Mouse (Mus musculus): ENCODE measurements at regions not wholly inside any gene's neighbourhood (a gene's known extent, or its start where the extent isn't known, plus 50 kb on each side); places are given as distances from the start of the nearest gene placed in this dataset.

- Histone ChIP-seq H3K9ac (ENCODE audit: insufficient read depth, low read depth) (no peak overlapping the region), H3K79me2 (replicated peaks; ENCODE audit: control insufficient read depth, extremely low read depth, insufficient read depth, poor library complexity, severe bottlenecking) (no peaks in the 10 kb centered on the region), H3K36me3 (replicated peaks in 1 of 2; ENCODE audit: control insufficient read depth in 1 of 2, insufficient read depth in 1 of 2, low read length in 1 of 2) (no peaks in the 10 kb centered on the region), H3K4me3 (replicated peaks in 1 of 3; ENCODE audit: low read depth in 2 of 3, low read length in 2 of 3, poor library complexity in 1 of 3) (no peak overlapping the region), H3K27ac (ENCODE audit: insufficient read depth, low read depth) (no peak overlapping the region), H3K27me3 (replicated peaks) (no peaks in the 10 kb centered on the region), H3K9me3 (replicated peaks; ENCODE audit: low read length) (no peaks in the 10 kb centered on the region), H3K4me1 (ENCODE audit: control insufficient read depth in 1 of 2, insufficient read depth in 2 of 2) (no peaks in the 10 kb centered on the region), H3K4me2 (ENCODE audit: insufficient read depth, low read depth, poor library complexity, severe bottlenecking) (no peak overlapping the region)
- dilution Hi-C loops (cut with MboI; ENCODE audit: extremely low pct_ligation_motif_present, extremely low pct_unique_long_range_greater_than_20kb, low sequenced_read_pairs) (no loop called here), in situ Hi-C loops (cut with MboI; ENCODE audit: low pct_ligation_motif_present, low pct_unique_long_range_greater_than_20kb, low sequenced_read_pairs) (no loop called here)
- no peak for TF ChIP-seq ELF1 (IDR thresholded peaks at IDR 0.05; ENCODE audit: low read depth, low read length)
- no peak for TF ChIP-seq JUND (conservative IDR thresholded peaks at IDR 0.05; ENCODE audit: low read depth, low read length)
- TF ChIP-seq MEF2A (IDR thresholded peaks at IDR 0.05; ENCODE audit: borderline replicate concordance, low read depth, low read length), result no peak
- TF ChIP-seq E2F4 (IDR thresholded peaks at IDR 0.05; ENCODE audit: insufficient replicate concordance, low read depth, low read length), result no peak
- no peak for TF ChIP-seq UBTF (IDR thresholded peaks at IDR 0.05; ENCODE audit: low read depth, low read length)
- no peak for DNase-seq (ENCODE audit: extremely low read depth)
Measured at GRCm38 (mm10) chr1:185098195-185098974, 99.0 kb upstream of the Mark1 start.

- no peak overlapping the region for H3K9ac ChIP-seq (ENCODE audit: insufficient read depth, low read depth)
- DNase-seq (ENCODE audit: extremely low read depth), result no peak
- no peaks in the 10 kb centered on the region for H3K36me3 ChIP-seq (replicated peaks in 1 of 2; ENCODE audit: control insufficient read depth in 1 of 2, insufficient read depth in 1 of 2, low read length in 1 of 2)
- TF ChIP-seq CHD2 (IDR thresholded peaks at IDR 0.05; ENCODE audit: low read length), result no peak
- no peak overlapping the region for H3K4me3 ChIP-seq (replicated peaks in 1 of 3; ENCODE audit: low read depth in 2 of 3, low read length in 2 of 3, poor library complexity in 1 of 3)
- dilution Hi-C loops (cut with MboI; ENCODE audit: extremely low pct_ligation_motif_present, extremely low pct_unique_long_range_greater_than_20kb, low sequenced_read_pairs), result no loop called here
- in situ Hi-C loops (cut with MboI; ENCODE audit: low pct_ligation_motif_present, low pct_unique_long_range_greater_than_20kb, low sequenced_read_pairs), result no loop called here
- H3K4me1 ChIP-seq (ENCODE audit: control insufficient read depth in 1 of 2, insufficient read depth in 2 of 2), result peaks cover 0 to 6% of the 10 kb centered on the region in 2 experiments; a peak in 1 of 4 replicates
- no peaks in the 10 kb centered on the region for H3K27me3 ChIP-seq (replicated peaks)
- no peak overlapping the region for H3K27ac ChIP-seq (ENCODE audit: insufficient read depth, low read depth)
- no peaks in the 10 kb centered on the region for H3K9me3 ChIP-seq (replicated peaks; ENCODE audit: low read length)
- no peaks in the 10 kb centered on the region for H3K79me2 ChIP-seq (replicated peaks; ENCODE audit: control insufficient read depth, extremely low read depth, insufficient read depth, poor library complexity, severe bottlenecking)
- no peak overlapping the region for H3K4me2 ChIP-seq (ENCODE audit: insufficient read depth, low read depth, poor library complexity, severe bottlenecking)
Measured at GRCm38 (mm10) chr1:185096741-185097140, 97.4 kb upstream of the Mark1 start.

GRCm38 (mm10) chr1:185092757-185093156 is 93.4 kb upstream of the Mark1 start:
- H3K4me3 ChIP-seq (replicated peaks in 1 of 3; ENCODE audit: low read depth in 2 of 3, low read length in 2 of 3, poor library complexity in 1 of 3), result no peak overlapping the region
- dilution Hi-C loops (cut with MboI; ENCODE audit: extremely low pct_ligation_motif_present, extremely low pct_unique_long_range_greater_than_20kb, low sequenced_read_pairs), result no loop called here
- peak; percentile 27 for DNase-seq (ENCODE audit: extremely low read depth)
- no peak overlapping the region for H3K27ac ChIP-seq (ENCODE audit: insufficient read depth, low read depth)
- H3K9me3 ChIP-seq (replicated peaks; ENCODE audit: low read length), result no peaks in the 10 kb centered on the region
- H3K4me1 ChIP-seq (ENCODE audit: control insufficient read depth in 1 of 2, insufficient read depth in 2 of 2), result peaks cover 0 to 6% of the 10 kb centered on the region in 2 experiments; a peak in 1 of 4 replicates
- no peak overlapping the region for H3K9ac ChIP-seq (ENCODE audit: insufficient read depth, low read depth)
- no peak overlapping the region for H3K4me2 ChIP-seq (ENCODE audit: insufficient read depth, low read depth, poor library complexity, severe bottlenecking)
- H3K27me3 ChIP-seq (replicated peaks), result no peaks in the 10 kb centered on the region
- in situ Hi-C loops (cut with MboI; ENCODE audit: low pct_ligation_motif_present, low pct_unique_long_range_greater_than_20kb, low sequenced_read_pairs), result no loop called here
- H3K79me2 ChIP-seq (replicated peaks; ENCODE audit: control insufficient read depth, extremely low read depth, insufficient read depth, poor library complexity, severe bottlenecking), result no peaks in the 10 kb centered on the region
- no peaks in the 10 kb centered on the region for H3K36me3 ChIP-seq (replicated peaks in 1 of 2; ENCODE audit: control insufficient read depth in 1 of 2, insufficient read depth in 1 of 2, low read length in 1 of 2)
- TF ChIP-seq NELFE (IDR thresholded peaks at IDR 0.05; ENCODE audit: low read depth, low read length) (no peak), SMC3 (IDR thresholded peaks at IDR 0.05; ENCODE audit: low read depth, low read length) (no peak), KAT2A (IDR thresholded peaks at IDR 0.05; ENCODE audit: insufficient replicate concordance, low read length) (no peak), ZMIZ1 (IDR thresholded peaks at IDR 0.05; ENCODE audit: low read depth, low read length) (no peak), TCF12 (IDR thresholded peaks at IDR 0.05; ENCODE audit: low read depth, low read length) (no peak), ETS1 (conservative IDR thresholded peaks at IDR 0.05; ENCODE audit: low read depth, low read length) (no peak), ZNF384 (IDR thresholded peaks at IDR 0.05; ENCODE audit: low read depth, low read length) (no peak), MXI1 (IDR thresholded peaks at IDR 0.05; ENCODE audit: low read depth, low read length) (no peak), JUND (conservative IDR thresholded peaks at IDR 0.05; ENCODE audit: low read depth, low read length) (peak; percentile 45; the same call in 1 of the 2 replicates), MAZ (IDR thresholded peaks at IDR 0.05; ENCODE audit: low read depth, low read length) (no peak), NRF1 (IDR thresholded peaks at IDR 0.05; ENCODE audit: low read depth, low read length) (no peak), CHD2 (IDR thresholded peaks at IDR 0.05; ENCODE audit: low read length) (no peak), PAX5 (IDR thresholded peaks at IDR 0.05; ENCODE audit: low read length) (no peak), MAFK (IDR thresholded peaks at IDR 0.05; ENCODE audit: insufficient replicate concordance, low read length) (no peak), ELF1 (IDR thresholded peaks at IDR 0.05; ENCODE audit: low read depth, low read length) (no peak), CTCF (conservative IDR thresholded peaks at IDR 0.05 in 1 of 2, IDR thresholded peaks at IDR 0.05 in 1 of 2; ENCODE audit: low read depth in 2 of 2, low read length in 2 of 2) (no peak), POLR2A (IDR thresholded peaks at IDR 0.05; ENCODE audit: low read depth, low read length) (no peak), EP300 (IDR thresholded peaks at IDR 0.05; ENCODE audit: low read length) (no peak), E2F4 (IDR thresholded peaks at IDR 0.05; ENCODE audit: insufficient replicate concordance, low read depth, low read length) (no peak), TBP (conservative IDR thresholded peaks at IDR 0.05; ENCODE audit: low read depth, low read length) (no peak), ZC3H11A (IDR thresholded peaks at IDR 0.05; ENCODE audit: low read depth, low read length) (no peak), MAX (IDR thresholded peaks at IDR 0.05; ENCODE audit: low read length) (peak; percentile 43; the same call in 1 of the 2 replicates), HCFC1 (IDR thresholded peaks at IDR 0.05; ENCODE audit: low read depth, low read length) (no peak)
